Mouse (Mus musculus) MEL (cell line): ENCODE measurements at regions not wholly inside any gene's neighbourhood (a gene's known extent, or its start where the extent isn't known, plus 50 kb on each side); places are given as distances from the start of the nearest gene placed in this dataset.

Experiments
- ETS1 ChIP-seq: IDR thresholded peaks from 2 replicates; pipeline ENCODE4 v1.6.1; 2012; ENCODE audit warnings: low read depth, mild to moderate bottlenecking, inconsistent platforms, low read length, improper control_type of control experiment, moderate library complexity
- POLR2A ChIP-seq, 2 experiments: IDR thresholded peaks; 2 replicates each; pipeline ENCODE4 v1.6.1; 2011 to 2012; ENCODE audit warnings: low read length in 2 of 2, mild to moderate bottlenecking in 2 of 2, control low read depth in 1 of 2, improper control_type of control experiment in 1 of 2, low read depth in 1 of 2, moderate library complexity in 1 of 2; ENCODE audit not compliant: control insufficient read depth in 1 of 2, insufficient read depth in 1 of 2, poor library complexity in 1 of 2

- TF ChIP-seq POLR2A (IDR thresholded peaks at IDR 0.05; ENCODE audit: control insufficient read depth in 1 of 2, insufficient read depth in 1 of 2, low read depth in 1 of 2, low read length in 2 of 2, poor library complexity in 1 of 2), result no peak
- no peak for TF ChIP-seq ETS1
Measured at GRCm38 (mm10) chr1:33026683-33027415, 479.8 kb upstream of the Gm5415 start.
